Mouse (Mus musculus): ENCODE data around the gene Rita1.

DNA sequence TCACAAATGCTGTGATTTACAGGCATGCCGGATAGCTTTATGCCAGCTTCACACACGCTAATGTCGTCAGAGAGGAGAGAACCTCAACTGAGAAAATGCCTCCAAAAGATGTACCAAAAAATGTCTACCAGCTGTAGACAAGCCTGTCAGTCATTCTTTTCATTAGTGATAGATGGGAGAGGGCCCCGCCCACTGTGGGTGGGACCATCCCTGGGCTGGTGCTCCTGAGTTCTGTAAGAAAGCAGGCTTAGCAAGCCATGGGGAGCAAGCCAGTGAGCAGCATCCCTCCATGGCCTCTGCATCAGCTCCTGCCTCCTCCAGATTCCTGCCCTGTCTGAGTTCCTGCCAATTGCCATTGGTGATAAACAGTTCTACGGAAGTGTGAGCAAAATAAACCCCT lies 23.2 kb upstream of the Rita1 start:
- TF ChIP-seq POLR2A (IDR thresholded peaks at IDR 0.05; ENCODE audit: extremely low read depth, insufficient read depth, low read length) (no peak), CTCF (IDR thresholded peaks at IDR 0.05; ENCODE audit: extremely low read depth, insufficient read depth, low read length) (no peak)
